Mouse (Mus musculus) stomach, embryonic 16.5 days (tissue): ENCODE measurements around the gene Sqstm1. TPM values are rescaled to one million over a fixed set of nuclear protein-coding genes. Genes with fewer than 3 reads are reported as not detected.

ENCODE experiments used
- ATAC-seq: fragments of 200-750 bp; cut with Nextera tagmentation; 2 replicates; pipeline ENCODE4 v1.8.0; 2017; ENCODE audit warnings: moderate number of reproducible peaks, moderate TSS enrichment; ENCODE audit not compliant: insufficient read depth, low FRiP score
- H3K27ac ChIP-seq: fragments of 300-500 bp; sonication (generic); 2 replicates; pipeline ENCODE4 v1.5.1; 2014; ENCODE audit warnings: low read length
- H3K27me3 ChIP-seq: fragments of 300-500 bp; sonication (generic); 2 replicates; pipeline ENCODE4 v1.6.1; 2014; ENCODE audit warnings: low read length, control low read depth, mixed read lengths; ENCODE audit not compliant: control insufficient read depth, insufficient read depth
- H3K36me3 ChIP-seq: fragments of 300-500 bp; sonication (generic); 2 replicates; pipeline ENCODE4 v1.6.1; 2014; ENCODE audit warnings: low read length; ENCODE audit not compliant: control insufficient read depth, insufficient read depth
- H3K4me1 ChIP-seq: fragments of 300-500 bp; sonication (generic); 2 replicates; pipeline ENCODE4 v1.6.1; 2014; ENCODE audit warnings: low read length, control low read depth, mixed read lengths; ENCODE audit not compliant: control insufficient read depth, insufficient read depth
- H3K4me2 ChIP-seq: fragments of 300-500 bp; sonication (generic); 2 replicates; pipeline ENCODE4 v1.6.1; 2014; ENCODE audit warnings: low read depth, low read length, mixed read lengths
- H3K4me3 ChIP-seq: fragments of 300-500 bp; sonication (generic); replicated peaks from 2 replicates; pipeline ENCODE4 v1.5.1; 2014; ENCODE audit warnings: mild to moderate bottlenecking, low read length
- H3K9ac ChIP-seq: fragments of 300-500 bp; sonication (generic); 2 replicates; pipeline ENCODE4 v1.6.1; 2014; ENCODE audit warnings: low read length
- H3K9me3 ChIP-seq: fragments of 300-500 bp; sonication (generic); replicated peaks from 2 replicates; pipeline ENCODE4 v1.6.1; 2016; ENCODE audit warnings: low read length, control low read depth; ENCODE audit not compliant: control insufficient read depth
- WGBS: fragments of 180-500 bp; shearing (Covaris S2); extraction: QIAGEN DNeasy Blood & Tissue Kit; methylation state at CpG from one replicate; pipeline ENCODE4 v1.1.7; 2014; 5-methylcytosine and 5-hydroxymethylcytosine counted together
- microRNA-seq: library from miRNA; unstranded; fragments of <30 nt; microRNA quantifications from one replicate; pipeline ENCODE4, GENCODE M21; 2016
- polyA plus RNA-seq: library from polyadenylated mRNA; unstranded; fragments of >200 nt; fragmentation: Nextera tagmentation; extraction: Ambion mirVana; gene quantifications from 2 replicates; pipeline ENCODE4 v1.2.1, GENCODE M21; 2015

Gene Sqstm1
- polyA plus RNA-seq, 1 experiment from 2014 or later: 202 TPM

- H3K9ac ChIP-seq: no peak overlapping the region
- no peak for ATAC-seq
- H3K4me2 ChIP-seq: no peak overlapping the region
- H3K27me3 ChIP-seq: no peaks in the 10 kb centered on the region
- peaks cover 38% of the 10 kb centered on the region for H3K36me3 ChIP-seq
- H3K9me3 ChIP-seq: no peaks in the 10 kb centered on the region
- no peaks in the 10 kb centered on the region for H3K4me1 ChIP-seq
- 91% methylated on average over 2 of the region's 2 CpGs for WGBS
- H3K27ac ChIP-seq: no peak overlapping the region
- H3K4me3 ChIP-seq: no peak overlapping the region
Observed at GRCm38 (mm10) chr11:50155785-50156184, 54.8 kb downstream of the Sqstm1 start.

GRCm38 (mm10) chr11:50154777-50155520 lies 55.7 kb downstream of the Sqstm1 start:
- H3K9ac ChIP-seq: no peak overlapping the region
- WGBS: 84% methylated on average over 12 of the region's 12 CpGs
- no peak for ATAC-seq

GRCm38 (mm10) chr11:50154166-50154565 lies 56.5 kb downstream of the Sqstm1 start:
- no peaks in the 10 kb centered on the region for H3K9me3 ChIP-seq
- no peak overlapping the region for H3K4me2 ChIP-seq
- no peak overlapping the region for H3K27ac ChIP-seq
- no peak for ATAC-seq
- H3K4me3 ChIP-seq: no peak overlapping the region
- no peaks in the 10 kb centered on the region for H3K4me1 ChIP-seq
- H3K9ac ChIP-seq: no peak overlapping the region
- peaks cover 53% of the 10 kb centered on the region for H3K36me3 ChIP-seq
- WGBS: 69% methylated on average over 9 of the region's 9 CpGs
- H3K27me3 ChIP-seq: no peaks in the 10 kb centered on the region

More at GRCm38 (mm10) chr11:50154777-50155520, 55.7 kb downstream of the Sqstm1 start:
- Histone ChIP-seq H3K27ac (no peak overlapping the region), H3K4me1 (no peaks in the 10 kb centered on the region), H3K4me3 (no peak overlapping the region), H3K27me3 (no peaks in the 10 kb centered on the region), H3K36me3 (peaks cover 46% of the 10 kb centered on the region), H3K9me3 (no peaks in the 10 kb centered on the region), H3K4me2 (no peak overlapping the region)

GRCm38 (mm10) chr11:50151374-50151773 lies 59.3 kb downstream of the Sqstm1 start:
- WGBS: 84% methylated on average over 3 of the region's 3 CpGs
- ATAC-seq: 0 out of 2 replicates have a peak, but pooled peaks have one; percentile 22
- Histone ChIP-seq H3K36me3 (peaks cover 38% of the 10 kb centered on the region), H3K4me2 (no peak overlapping the region), H3K27ac (no peak overlapping the region), H3K9ac (no peak overlapping the region), H3K4me1 (no peaks in the 10 kb centered on the region), H3K27me3 (no peaks in the 10 kb centered on the region), H3K4me3 (no peak overlapping the region), H3K9me3 (no peaks in the 10 kb centered on the region)

- no peak overlapping the region for H3K4me2 ChIP-seq
- H3K9ac ChIP-seq: no peak overlapping the region
- no peaks in the 10 kb centered on the region for H3K27me3 ChIP-seq
- H3K9me3 ChIP-seq: no peaks in the 10 kb centered on the region
- H3K27ac ChIP-seq: no peak overlapping the region
- ATAC-seq: no peak
- H3K4me3 ChIP-seq: no peak overlapping the region
- H3K36me3 ChIP-seq: peaks cover 53% of the 10 kb centered on the region
- H3K4me1 ChIP-seq: no peaks in the 10 kb centered on the region
- WGBS: 82% methylated on average over 9 of the region's 9 CpGs
Observed at GRCm38 (mm10) chr11:50149603-50150150, 61.0 kb downstream of the Sqstm1 start.

Small RNA genes within 50 kb of the gene (microRNA-seq; reads per million reads assigned to microRNA genes)
- gene Mir6919: not detected

Other genes with a start within 250 kb of the Sqstm1 start
- 18.9 and 21.3 TPM in 2 replicates for gene Rnf130, start 185.5 kb downstream of the Sqstm1 start, polyA plus RNA-seq
- gene Tbc1d9b, start 79.4 kb downstream of the Sqstm1 start, polyA plus RNA-seq: 35.9 and 38.6 TPM in 2 replicates
- 11.9 and 12.5 TPM in 2 replicates for gene Mrnip, start 36.4 kb downstream of the Sqstm1 start, polyA plus RNA-seq
- gene Mgat4b, start 63 bp upstream of the Sqstm1 start, polyA plus RNA-seq: 5.6 and 5.9 TPM in 2 replicates
- gene Ltc4s, start 27.8 kb upstream of the Sqstm1 start, polyA plus RNA-seq: 3.5 and 5.9 TPM in 2 replicates
- gene Maml1, start 81.5 kb upstream of the Sqstm1 start, polyA plus RNA-seq: 4.1 and 4.7 TPM in 2 replicates
- 341 and 342 TPM in 2 replicates for gene Canx, start 114.8 kb upstream of the Sqstm1 start, polyA plus RNA-seq
- gene Cby3, start 143.6 kb upstream of the Sqstm1 start, polyA plus RNA-seq: 0.19 and 0.46 TPM in 2 replicates
- gene Hnrnph1, start 166.2 kb upstream of the Sqstm1 start, polyA plus RNA-seq: 346 and 352 TPM in 2 replicates
- 19.5 and 20.2 TPM in 2 replicates for gene Rufy1, start 220.3 kb upstream of the Sqstm1 start, polyA plus RNA-seq